Mouse (Mus musculus) liver, postnatal 0 days (tissue): ENCODE measurements around the gene Per1. TPM values are rescaled to one million over a fixed set of nuclear protein-coding genes. Genes with fewer than 3 reads are reported as not detected.

Experiments
- ATAC-seq: fragments of 200-750 bp; cut with Nextera tagmentation; 2 replicates; pipeline ENCODE4 v1.8.0; 2017; ENCODE audit warnings: mild to moderate bottlenecking, moderate library complexity
- DNase-seq: peaks from one replicate; pipeline ENCODE4 v3.0.0-alpha.2; 2016
- H3K27ac ChIP-seq: fragments of 300-500 bp; sonication (generic); 2 replicates; pipeline ENCODE4 v1.5.1; 2014; ENCODE audit warnings: antibody characterized with exemption, moderate library complexity, mild to moderate bottlenecking, low read depth
- H3K27me3 ChIP-seq: fragments of 300-500 bp; sonication (generic); 2 replicates; pipeline ENCODE4 v1.6.1; 2014; ENCODE audit warnings: low read length, control low read depth, mixed read lengths; ENCODE audit not compliant: insufficient read depth
- H3K36me3 ChIP-seq: fragments of 300-500 bp; sonication (generic); replicated peaks from 2 replicates; pipeline ENCODE4 v1.6.1; 2014; ENCODE audit warnings: mild to moderate bottlenecking, control low read depth, low read length, moderate library complexity, mixed read lengths; ENCODE audit not compliant: insufficient read depth
- H3K4me1 ChIP-seq: fragments of 300-500 bp; sonication (generic); 2 replicates; pipeline ENCODE4 v1.6.1; 2014; ENCODE audit warnings: antibody characterized with exemption, mild to moderate bottlenecking, control low read depth; ENCODE audit not compliant: insufficient read depth
- H3K4me2 ChIP-seq: fragments of 300-500 bp; sonication (generic); 2 replicates; pipeline ENCODE4 v1.6.1; 2014; ENCODE audit warnings: low read depth, mild to moderate bottlenecking, low read length, moderate library complexity, mixed read lengths
- H3K4me3 ChIP-seq: fragments of 300-500 bp; sonication (generic); 2 replicates; pipeline ENCODE4 v1.5.1; 2014; ENCODE audit warnings: low read depth, low read length
- H3K9ac ChIP-seq: fragments of 300-500 bp; sonication (generic); replicated peaks from 2 replicates; pipeline ENCODE4 v1.6.1; 2014; ENCODE audit warnings: mild to moderate bottlenecking, moderate library complexity
- H3K9me3 ChIP-seq: fragments of 300-500 bp; sonication (generic); 2 replicates; pipeline ENCODE4 v1.6.1; 2016; ENCODE audit warnings: mild to moderate bottlenecking, control low read depth, low read length, mixed read lengths
- CTCF ChIP-seq: sonication (generic); IDR thresholded peaks from 2 replicates; pipeline ENCODE4 v1.5.1; 2016; ENCODE audit warnings: antibody characterized with exemption, low read depth
- EP300 ChIP-seq: IDR thresholded peaks from 2 replicates; pipeline ENCODE4 v1.6.1; 2016; ENCODE audit warnings: antibody characterized with exemption, low read depth, mild to moderate bottlenecking
- WGBS: fragments of 180-500 bp; shearing (Covaris S2); extraction: QIAGEN DNeasy Blood & Tissue Kit; methylation state at CpG from one replicate; pipeline ENCODE4 v1.1.7; 2014; ENCODE audit not compliant: insufficient replicate concordance; 5-methylcytosine and 5-hydroxymethylcytosine counted together
- polyA plus RNA-seq: library from polyadenylated mRNA; unstranded; fragments of >200 nt; fragmentation: Nextera tagmentation; extraction: Ambion mirVana; gene quantifications from 2 replicates; pipeline ENCODE4 v1.2.1, GENCODE M21; 2015

The Per1 gene
- polyA plus RNA-seq, result 3.0 and 8.2 TPM in 2 replicates

DNA sequence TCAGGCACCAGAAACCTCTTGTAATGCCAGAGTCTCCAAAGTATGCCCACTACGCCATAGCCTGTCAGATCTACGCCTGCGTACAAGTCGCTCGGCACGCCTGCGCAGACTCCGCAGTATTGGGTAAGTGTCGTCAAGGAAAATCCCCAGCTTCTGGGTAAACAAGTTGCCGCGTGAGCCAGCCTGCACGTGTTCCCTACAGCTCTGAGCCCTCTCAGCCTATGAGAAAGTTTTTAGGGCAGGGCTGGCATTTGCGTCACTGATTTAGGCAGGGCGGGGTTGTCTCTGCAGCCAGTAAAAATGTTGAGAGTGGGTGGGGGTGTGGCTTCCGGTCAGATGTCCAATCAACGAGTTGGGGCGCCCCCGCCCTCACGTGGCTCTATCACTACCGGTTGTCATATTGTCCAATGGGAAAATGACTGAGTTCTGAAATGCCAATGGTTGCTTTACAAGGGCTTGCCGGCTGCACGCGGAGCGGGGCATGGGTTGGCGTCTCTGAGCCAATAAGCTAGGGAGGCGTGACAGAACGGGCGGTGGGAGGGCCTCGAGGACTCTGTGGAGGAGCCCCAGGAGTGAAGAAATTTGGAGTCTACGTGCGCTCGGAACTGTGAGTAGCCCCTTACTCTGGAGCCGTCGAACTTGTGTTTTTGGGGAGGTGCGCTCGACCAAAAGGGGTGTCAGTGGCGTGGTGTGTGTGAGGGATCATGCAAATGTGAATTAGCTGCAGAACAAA lies at the start of gene Per1:
Gene Per1 (plus strand): TSS at position 521 of the 733 bp plus-strand sequence.
- H3K4me3 ChIP-seq, result peak within 1 kb of the TSS; percentile 81
- no peaks in the 10 kb centered on the region for H3K9me3 ChIP-seq
- ATAC-seq (peak; percentile 80), DNase-seq (peak; percentile 99)
- H3K4me2 ChIP-seq, result peak within 1 kb of the TSS; percentile 94
- peaks cover 37% of the 10 kb centered on the region for H3K4me1 ChIP-seq
- peak within 1 kb of the TSS; percentile 100 for H3K27ac ChIP-seq
- H3K27me3 ChIP-seq, result no peaks in the 10 kb centered on the region
- peak within 1 kb of the TSS; percentile 93 for H3K9ac ChIP-seq
- TF ChIP-seq CTCF (no peak), EP300 (peak; percentile 91)
- under 1% methylated on average over 37 of the region's 37 CpGs for WGBS
- H3K36me3 ChIP-seq, result peaks cover 27% of the 10 kb centered on the region

DNA sequence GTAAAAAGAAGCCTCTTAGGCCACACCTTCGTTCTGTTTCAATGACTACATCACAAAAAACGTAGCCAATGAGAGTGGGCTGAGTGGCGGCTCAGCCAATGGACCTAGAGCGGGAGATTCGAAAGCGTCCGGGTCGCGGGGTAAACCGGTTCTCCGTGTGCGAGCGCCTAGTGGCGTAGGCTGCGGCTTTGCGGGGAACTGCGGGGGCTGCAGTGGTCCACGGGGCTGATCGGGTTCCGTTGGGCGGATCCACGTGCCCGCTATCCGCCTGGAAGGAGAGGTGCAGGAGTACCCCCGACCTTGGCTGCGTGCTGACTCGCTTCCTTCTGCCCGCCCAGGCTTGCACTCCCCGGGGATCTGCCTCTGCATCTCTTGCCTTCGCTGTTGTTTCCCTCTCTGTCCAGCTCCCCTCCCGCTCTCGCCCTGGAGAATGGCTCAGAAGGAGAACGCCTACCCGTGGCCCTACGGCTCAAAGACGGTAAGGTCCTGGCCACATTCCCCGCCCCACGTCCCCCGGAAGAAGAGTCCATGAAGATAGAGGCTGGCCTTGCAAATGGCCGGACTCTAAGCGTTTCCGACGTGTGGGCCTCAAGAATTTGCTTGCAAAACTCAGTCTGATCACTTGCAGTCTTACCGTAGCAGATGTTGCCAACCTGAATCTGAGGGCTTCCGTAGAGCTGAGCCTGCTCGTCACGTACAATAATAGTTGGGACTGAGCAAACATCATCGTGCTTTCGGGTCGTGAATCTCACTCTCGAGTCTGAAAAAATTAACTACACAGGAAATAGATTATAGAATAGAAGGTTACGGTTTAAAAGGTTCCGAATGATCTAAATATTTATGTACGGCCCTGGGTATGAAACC lies 49.3 kb upstream of the Per1 start, which contains the start of gene Aurkb:
Gene Aurkb (plus strand): TSS at position 117 of the 864 bp plus-strand sequence.
- Histone ChIP-seq H3K4me1 (peaks cover 19% of the 10 kb centered on the region), H3K27ac (peak within 1 kb of the TSS; percentile 93)
- TF ChIP-seq EP300 (no peak), CTCF (0 out of 2 replicates have a peak, but pooled peaks have one; percentile 4)

DNA sequence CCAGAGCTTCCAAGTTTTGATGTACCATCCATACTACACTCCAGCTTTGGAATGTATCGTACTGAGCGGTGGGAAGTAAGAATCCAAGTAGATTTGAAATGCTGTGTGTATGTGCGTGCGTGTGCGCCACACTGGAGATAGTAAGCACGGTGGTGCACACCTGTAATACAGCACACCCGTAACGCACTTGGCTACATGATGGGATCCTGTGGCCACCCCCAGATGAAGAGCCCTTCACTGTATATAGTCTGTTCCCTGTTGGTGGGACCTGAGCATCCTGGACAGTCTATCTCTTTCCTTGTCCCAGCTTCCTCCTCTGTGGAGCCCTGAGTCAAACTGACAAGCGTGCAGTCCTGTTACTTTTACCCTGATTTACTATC lies 48.6 kb upstream of the Per1 start:
- peak overlapping the region; percentile 93 for H3K4me2 ChIP-seq
- peak overlapping the region; percentile 92 for H3K4me3 ChIP-seq
- peak overlapping the region; percentile 93 for H3K27ac ChIP-seq
- TF ChIP-seq EP300, result no peak
- TF ChIP-seq CTCF, result no peak
- H3K27me3 ChIP-seq, result no peaks in the 10 kb centered on the region
- peak overlapping the region; percentile 93 for H3K9ac ChIP-seq
- H3K4me1 ChIP-seq, result peaks cover 19% of the 10 kb centered on the region
- 8% methylated on average over 9 of the region's 9 CpGs for WGBS
- peaks cover 35% of the 10 kb centered on the region for H3K36me3 ChIP-seq
- DNase-seq (no peak), ATAC-seq (no peak)
- no peaks in the 10 kb centered on the region for H3K9me3 ChIP-seq

More for the DNA sequence above, 49.3 kb upstream of the Per1 start, which contains the start of gene Aurkb:
- peak within 1 kb of the TSS; percentile 92 for H3K4me3 ChIP-seq
- WGBS, result under 1% methylated on average over 52 of the region's 54 CpGs
- peak; percentile 92 for DNase-seq
- H3K36me3 ChIP-seq, result peaks cover 32% of the 10 kb centered on the region
- peak; percentile 80 for ATAC-seq
- no peaks in the 10 kb centered on the region for H3K27me3 ChIP-seq
- no peaks in the 10 kb centered on the region for H3K9me3 ChIP-seq
- H3K4me2 ChIP-seq, result peak within 1 kb of the TSS; percentile 93
- H3K9ac ChIP-seq, result peak within 1 kb of the TSS; percentile 93

DNA sequence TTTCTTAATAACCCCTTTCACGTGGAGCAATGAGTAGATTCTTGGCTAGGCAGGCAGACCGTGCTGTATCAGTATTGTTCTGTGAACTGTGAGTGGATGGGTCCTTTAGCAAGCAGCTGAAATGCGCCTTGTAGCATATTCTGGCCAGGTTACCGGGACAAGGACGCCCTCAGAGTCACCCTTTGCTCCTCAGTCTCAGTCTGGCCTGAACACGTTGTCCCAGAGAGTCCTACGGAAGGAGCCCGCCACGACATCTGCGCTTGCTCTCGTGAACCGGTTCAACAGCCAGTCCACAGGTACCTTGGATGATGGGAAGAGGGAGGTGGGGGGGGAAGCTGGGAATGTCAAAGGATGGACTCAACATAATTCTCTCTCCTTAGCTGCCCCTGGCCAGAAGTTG lies 47.4 kb upstream of the Per1 start:
- H3K27ac ChIP-seq, result no peak overlapping the region
- H3K9ac ChIP-seq, result peak overlapping the region; percentile 42
- ATAC-seq, result no peak
- no peaks in the 10 kb centered on the region for H3K9me3 ChIP-seq
- H3K4me2 ChIP-seq, result peak overlapping the region; percentile 93
- 88% methylated on average over 12 of the region's 12 CpGs for WGBS
- H3K36me3 ChIP-seq, result peaks cover 39% of the 10 kb centered on the region
- peaks cover 22% of the 10 kb centered on the region for H3K4me1 ChIP-seq
- H3K27me3 ChIP-seq, result no peaks in the 10 kb centered on the region
- no peak for DNase-seq
- TF ChIP-seq CTCF (no peak), EP300 (no peak)
- peak overlapping the region; percentile 92 for H3K4me3 ChIP-seq

DNA sequence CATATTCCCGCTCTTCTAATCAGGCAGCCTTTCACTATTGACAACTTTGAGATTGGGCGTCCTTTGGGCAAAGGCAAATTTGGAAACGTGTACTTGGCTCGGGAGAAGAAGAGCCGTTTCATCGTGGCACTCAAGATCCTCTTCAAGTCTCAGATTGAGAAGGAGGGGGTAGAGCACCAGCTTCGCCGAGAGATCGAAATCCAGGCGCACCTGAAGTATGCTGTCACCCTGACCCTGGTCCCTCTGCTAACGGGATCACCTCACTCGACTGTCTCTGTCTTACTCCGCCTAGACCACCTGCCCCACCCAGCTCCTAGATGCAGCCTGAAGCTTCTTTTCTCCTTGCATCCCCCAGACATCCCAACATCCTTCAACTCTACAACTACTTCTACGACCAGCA lies 46.9 kb upstream of the Per1 start:
- TF ChIP-seq EP300 (no peak), CTCF (no peak)
- ATAC-seq (no peak), DNase-seq (no peak)
- Histone ChIP-seq H3K36me3 (peaks cover 39% of the 10 kb centered on the region), H3K4me1 (peaks cover 22% of the 10 kb centered on the region), H3K9ac (no peak overlapping the region), H3K4me3 (no peak overlapping the region), H3K27ac (no peak overlapping the region), H3K27me3 (no peaks in the 10 kb centered on the region), H3K9me3 (no peaks in the 10 kb centered on the region), H3K4me2 (no peak overlapping the region)
- 90% methylated on average over 14 of the region's 14 CpGs for WGBS

DNA sequence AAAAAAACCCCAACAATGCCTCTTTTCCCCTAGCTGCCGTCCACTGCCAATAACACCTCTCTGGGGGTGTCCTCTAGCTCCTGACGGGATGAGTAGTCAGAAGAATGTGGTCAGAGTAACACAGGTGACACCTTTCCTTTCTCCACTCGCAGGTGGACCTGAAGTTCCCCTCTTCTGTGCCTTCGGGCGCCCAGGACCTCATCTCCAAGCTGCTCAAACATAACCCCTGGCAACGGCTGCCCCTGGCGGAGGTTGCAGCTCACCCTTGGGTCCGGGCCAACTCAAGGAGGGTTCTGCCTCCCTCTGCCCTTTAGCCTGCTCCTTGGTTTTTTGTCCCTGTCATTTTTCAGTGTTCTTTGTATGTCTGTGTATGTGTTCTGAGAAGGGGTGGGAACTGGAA lies 44.3 kb upstream of the Per1 start:
- ATAC-seq (no peak), DNase-seq (no peak)
- no peak overlapping the region for H3K4me3 ChIP-seq
- no peak overlapping the region for H3K27ac ChIP-seq
- H3K27me3 ChIP-seq, result no peaks in the 10 kb centered on the region
- H3K9ac ChIP-seq, result no peak overlapping the region
- whole genome bisulfite sequencing, result 90% methylated on average over 8 of the region's 8 CpGs
- TF ChIP-seq EP300 (no peak), CTCF (no peak)
- no peaks in the 10 kb centered on the region for H3K9me3 ChIP-seq
- peaks cover 19% of the 10 kb centered on the region for H3K4me1 ChIP-seq
- H3K36me3 ChIP-seq, result peaks cover 39% of the 10 kb centered on the region
- H3K4me2 ChIP-seq, result no peak overlapping the region
